Mouse (Mus musculus) cerebellum, adult 18-20 months (tissue): ENCODE measurements around the gene Enpp1.
"Not testable (repeated sequence)": the region's sequence is repeated elsewhere in the genome, so short reads cannot be mapped to it uniquely, and the experiment has no call there.

Experiments
- DNase-seq, 2 experiments: peaks; one replicate each; pipeline ENCODE4 v3.0.0; 2021

Gene Enpp1

GRCm38 (mm10) chr10:24636986-24637385 is 75.0 kb downstream of the Enpp1 start:
- no peak for DNase-seq

- DNase-seq = no peak
These were observed 76.1 kb downstream of the Enpp1 start for GRCm38 (mm10) chr10:24635884-24636283.

GRCm38 (mm10) chr10:24635331-24635815 is 76.6 kb downstream of the Enpp1 start:
- DNase-seq = no peak

GRCm38 (mm10) chr10:24634288-24634687 is 77.7 kb downstream of the Enpp1 start:
- no peak for DNase-seq

- DNase-seq = no peak
These were observed 80.8 kb downstream of the Enpp1 start for GRCm38 (mm10) chr10:24631122-24631521.

- peak; percentile 45 to 68 for DNase-seq
These were observed 81.4 kb downstream of the Enpp1 start for GRCm38 (mm10) chr10:24630469-24631081.

GRCm38 (mm10) chr10:24629086-24629720 is 82.8 kb downstream of the Enpp1 start:
- no peak for DNase-seq

- no peak for DNase-seq
These were observed 83.5 kb downstream of the Enpp1 start for GRCm38 (mm10) chr10:24628466-24628865.

- no peak for DNase-seq
These were observed 84.7 kb downstream of the Enpp1 start for GRCm38 (mm10) chr10:24627262-24627661.

- peak; percentile 24 to 57 for DNase-seq
These were observed 86.8 kb downstream of the Enpp1 start for GRCm38 (mm10) chr10:24625060-24625701.

GRCm38 (mm10) chr10:24622586-24622985 is 89.4 kb downstream of the Enpp1 start:
- DNase-seq = peak; percentile 27 to 49

GRCm38 (mm10) chr10:24621572-24621971 is 90.4 kb downstream of the Enpp1 start:
- peak; percentile 7 to 20 for DNase-seq

GRCm38 (mm10) chr10:24616572-24616971 is 95.4 kb downstream of the Enpp1 start:
- DNase-seq = not testable (repeated sequence)

GRCm38 (mm10) chr10:24615799-24616198 is 96.2 kb downstream of the Enpp1 start:
- no peak for DNase-seq

- DNase-seq = no peak
These were observed 97.2 kb downstream of the Enpp1 start for GRCm38 (mm10) chr10:24614726-24615125.

- DNase-seq = no peak
These were observed 102.2 kb downstream of the Enpp1 start for GRCm38 (mm10) chr10:24609766-24610165.

- DNase-seq = no peak
These were observed 102.8 kb downstream of the Enpp1 start for GRCm38 (mm10) chr10:24609146-24609545.

GRCm38 (mm10) chr10:24603727-24604126 is 108.2 kb downstream of the Enpp1 start:
- no peak for DNase-seq

GRCm38 (mm10) chr10:24603035-24603434 is 108.9 kb downstream of the Enpp1 start:
- DNase-seq = no peak

GRCm38 (mm10) chr10:24599802-24600201 is 112.2 kb downstream of the Enpp1 start:
- no peak for DNase-seq

GRCm38 (mm10) chr10:24598693-24599092 is 113.3 kb downstream of the Enpp1 start:
- no peak for DNase-seq

GRCm38 (mm10) chr10:24597789-24598188 is 114.2 kb downstream of the Enpp1 start:
- no peak for DNase-seq

- DNase-seq = no peak
These were observed 115.1 kb downstream of the Enpp1 start for GRCm38 (mm10) chr10:24596869-24597339.
